Mouse (Mus musculus) MEL (cell line): ENCODE data around the gene Endog. TPM values are rescaled to one million over a fixed set of nuclear protein-coding genes. Genes with fewer than 3 reads are reported as not detected.

Experiments
- DNase-seq: peaks from one replicate; pipeline ENCODE4 v3.0.0; 2011; ENCODE audit warnings: low read depth, low spot score
- H3K27ac ChIP-seq: 2 replicates; pipeline ENCODE4 v1.5.1; 2012; ENCODE audit warnings: low read depth, mild to moderate bottlenecking, control low read depth, low read length, moderate library complexity; ENCODE audit not compliant: control insufficient read depth
- H3K27me3 ChIP-seq, 2 experiments: fragments of 150-350 bp in 1 of 2; sonication (generic) in 1 of 2; 2 replicates each; pipeline ENCODE4 v1.6.1; 2012; ENCODE audit warnings: low read length in 2 of 2, mild to moderate bottlenecking in 2 of 2, improper control_type of control experiment in 1 of 2, moderate library complexity in 1 of 2; ENCODE audit not compliant: insufficient read depth in 2 of 2, control insufficient read depth in 1 of 2
- H3K36me3 ChIP-seq, 2 experiments: 2 replicates each; pipeline ENCODE4 v1.6.1; 2012 to 2014; ENCODE audit warnings: low read length in 2 of 2, improper control_type of control experiment in 1 of 2, inconsistent platforms in 1 of 2, mild to moderate bottlenecking in 1 of 2; ENCODE audit not compliant: insufficient read depth in 2 of 2, control insufficient read depth in 1 of 2
- H3K4me1 ChIP-seq, 2 experiments: fragments of 150-350 bp in 1 of 2; sonication (generic) in 1 of 2; 2 replicates each; pipeline ENCODE4 v1.6.1; 2012; ENCODE audit warnings: low read length in 2 of 2, improper control_type of control experiment in 1 of 2, mild to moderate bottlenecking in 1 of 2; ENCODE audit not compliant: insufficient read depth in 2 of 2, control insufficient read depth in 1 of 2
- H3K4me3 ChIP-seq, 2 experiments: fragments of 150-350 bp in 1 of 2; sonication (generic) in 1 of 2; 2 replicates each; pipeline ENCODE4 v1.5.1; 2012; ENCODE audit warnings: low read depth in 2 of 2, low read length in 2 of 2, mild to moderate bottlenecking in 2 of 2, moderate library complexity in 2 of 2, control low read depth in 1 of 2, improper control_type of control experiment in 1 of 2; ENCODE audit not compliant: control insufficient read depth in 1 of 2, insufficient read depth in 1 of 2
- H3K79me2 ChIP-seq: 2 replicates; pipeline ENCODE4 v1.6.1; 2012; ENCODE audit warnings: mild to moderate bottlenecking, low read length, moderate library complexity; ENCODE audit not compliant: control insufficient read depth, poor library complexity, insufficient read depth
- H3K9ac ChIP-seq: 2 replicates; pipeline ENCODE4 v1.6.1; 2012; ENCODE audit warnings: low read depth, mild to moderate bottlenecking, control low read depth, low read length, moderate library complexity; ENCODE audit not compliant: control insufficient read depth, poor library complexity, severe bottlenecking
- H3K9me3 ChIP-seq: fragments of 150-350 bp; sonication (generic); replicated peaks from 2 replicates; pipeline ENCODE4 v1.6.1; 2012; ENCODE audit warnings: mild to moderate bottlenecking, low read length, improper control_type of control experiment, moderate library complexity; ENCODE audit not compliant: insufficient read depth
- CHD1 ChIP-seq: IDR thresholded peaks from 2 replicates; pipeline ENCODE4 v1.6.1; 2012; ENCODE audit warnings: low read depth, mild to moderate bottlenecking, inconsistent platforms, low read length, improper control_type of control experiment
- CHD2 ChIP-seq: IDR thresholded peaks from 2 replicates; pipeline ENCODE4 v1.6.1; 2011; ENCODE audit warnings: low read length, improper control_type of control experiment
- ETS1 ChIP-seq: IDR thresholded peaks from 2 replicates; pipeline ENCODE4 v1.6.1; 2012; ENCODE audit warnings: low read depth, mild to moderate bottlenecking, inconsistent platforms, low read length, improper control_type of control experiment, moderate library complexity
- GABPA ChIP-seq: IDR thresholded peaks from 2 replicates; pipeline ENCODE4 v1.6.1; 2012; ENCODE audit warnings: low read depth, mild to moderate bottlenecking, inconsistent platforms, low read length, improper control_type of control experiment, moderate library complexity
- HCFC1 ChIP-seq: IDR thresholded peaks from 2 replicates; pipeline ENCODE4 v1.6.1; 2012; ENCODE audit warnings: low read depth, mild to moderate bottlenecking, inconsistent platforms, low read length, improper control_type of control experiment, moderate library complexity
- JUND ChIP-seq: IDR thresholded peaks from 2 replicates; pipeline ENCODE4 v1.6.1; 2011; ENCODE audit warnings: low read depth, mild to moderate bottlenecking, improper control_type of control experiment, low read length
- KAT2A ChIP-seq: conservative IDR thresholded peaks from 2 replicates; pipeline ENCODE4 v1.6.1; 2012; ENCODE audit warnings: low read depth, low read length, improper control_type of control experiment, inconsistent platforms
- MAFK ChIP-seq: IDR thresholded peaks from 2 replicates; pipeline ENCODE4 v1.6.1; 2011; ENCODE audit warnings: low read depth, mild to moderate bottlenecking, low read length, improper control_type of control experiment, borderline replicate concordance
- MAX ChIP-seq: IDR thresholded peaks from 2 replicates; pipeline ENCODE4 v1.6.1; 2011; ENCODE audit warnings: low read length, improper control_type of control experiment
- MAZ ChIP-seq: IDR thresholded peaks from 2 replicates; pipeline ENCODE4 v1.6.1; 2012; ENCODE audit warnings: low read depth, mild to moderate bottlenecking, inconsistent platforms, low read length, improper control_type of control experiment
- MEF2A ChIP-seq: IDR thresholded peaks from 2 replicates; pipeline ENCODE4 v1.6.1; 2014; ENCODE audit warnings: low read depth, mild to moderate bottlenecking, inconsistent platforms, low read length, improper control_type of control experiment; ENCODE audit not compliant: poor library complexity, insufficient replicate concordance, severe bottlenecking; ENCODE audit errors: extremely low read depth
- MXI1 ChIP-seq: IDR thresholded peaks from 2 replicates; pipeline ENCODE4 v1.6.1; 2011; ENCODE audit warnings: mild to moderate bottlenecking, low read depth, low read length, improper control_type of control experiment
- MYB ChIP-seq: IDR thresholded peaks from 2 replicates; pipeline ENCODE4 v1.6.1; 2011; ENCODE audit warnings: mild to moderate bottlenecking, low read depth, low read length, improper control_type of control experiment
- MYC ChIP-seq: IDR thresholded peaks from 2 replicates; pipeline ENCODE4 v1.6.1; 2011; ENCODE audit warnings: low read depth, mild to moderate bottlenecking, low read length, improper control_type of control experiment, moderate library complexity
- NELFE ChIP-seq: IDR thresholded peaks from 2 replicates; pipeline ENCODE4 v1.6.1; 2011; ENCODE audit warnings: low read depth, low read length, improper control_type of control experiment
- POLR2AphosphoS5 ChIP-seq: IDR thresholded peaks from 2 replicates; pipeline ENCODE4 v1.6.1; 2012; ENCODE audit warnings: low read depth, borderline replicate concordance, mild to moderate bottlenecking, inconsistent platforms, low read length, moderate library complexity, mixed read lengths
- RCOR1 ChIP-seq: IDR thresholded peaks from 2 replicates; pipeline ENCODE4 v1.6.1; 2012; ENCODE audit warnings: low read depth, mild to moderate bottlenecking, inconsistent platforms, low read length, improper control_type of control experiment
- SMC3 ChIP-seq: IDR thresholded peaks from 2 replicates; pipeline ENCODE4 v1.6.1; 2011; ENCODE audit warnings: low read depth, low read length, improper control_type of control experiment
- TAL1 ChIP-seq: IDR thresholded peaks from 2 replicates; pipeline ENCODE4 v1.6.1; 2012; ENCODE audit warnings: mild to moderate bottlenecking, inconsistent platforms, low read length, moderate library complexity, mixed read lengths
- TBP ChIP-seq: IDR thresholded peaks from 2 replicates; pipeline ENCODE4 v1.8.0; 2011; ENCODE audit warnings: low read depth, low read length, improper control_type of control experiment
- TCF12 ChIP-seq: IDR thresholded peaks from 2 replicates; pipeline ENCODE4 v1.6.1; 2014; ENCODE audit warnings: low read depth, mild to moderate bottlenecking, inconsistent platforms, low read length, improper control_type of control experiment, moderate library complexity
- UBTF ChIP-seq: IDR thresholded peaks from 2 replicates; pipeline ENCODE4 v1.6.1; 2012; ENCODE audit warnings: low read depth, mild to moderate bottlenecking, inconsistent platforms, low read length, improper control_type of control experiment, moderate library complexity, borderline replicate concordance; ENCODE audit not compliant: insufficient read depth
- USF1 ChIP-seq: IDR thresholded peaks from 2 replicates; pipeline ENCODE4 v1.6.1; 2014; ENCODE audit warnings: low read depth, mild to moderate bottlenecking, inconsistent platforms, low read length, improper control_type of control experiment, moderate library complexity
- USF2 ChIP-seq, 2 experiments: IDR thresholded peaks; 2 replicates each; pipeline ENCODE4 v1.6.1; 2011 to 2012; ENCODE audit warnings: improper control_type of control experiment in 2 of 2, low read length in 2 of 2, borderline replicate concordance in 1 of 2, inconsistent platforms in 1 of 2, low read depth in 1 of 2, mild to moderate bottlenecking in 1 of 2; ENCODE audit not compliant: insufficient read depth in 1 of 2
- ZC3H11A ChIP-seq: IDR thresholded peaks from 2 replicates; pipeline ENCODE4 v1.6.1; 2012; ENCODE audit warnings: low read depth, mild to moderate bottlenecking, inconsistent platforms, low read length, improper control_type of control experiment
- ZKSCAN1 ChIP-seq: IDR thresholded peaks from 2 replicates; pipeline ENCODE4 v1.6.1; 2012; ENCODE audit warnings: low read depth, mild to moderate bottlenecking, inconsistent platforms, low read length, improper control_type of control experiment, moderate library complexity
- ZMIZ1 ChIP-seq: IDR thresholded peaks from 2 replicates; pipeline ENCODE4 v1.6.1; 2012; ENCODE audit warnings: low read depth, mild to moderate bottlenecking, inconsistent platforms, low read length, improper control_type of control experiment, moderate library complexity
- ZNF384 ChIP-seq: IDR thresholded peaks from 2 replicates; pipeline ENCODE4 v1.6.1; 2012; ENCODE audit warnings: low read depth, mild to moderate bottlenecking, inconsistent platforms, low read length, improper control_type of control experiment
- polyA plus RNA-seq, 2 experiments: library from polyadenylated mRNA; stranded (reverse) in 1 of 2; unstranded in 1 of 2; fragments of >175 nt in 1 of 2; fragments of >200 nt in 1 of 2; gene quantifications; 2 replicates each; pipeline versions ENCODE4 v1.2.1 to v1.2.4; 2012; ENCODE audit warnings: low replicate concordance in 2 of 2, low read depth in 1 of 2; ENCODE audit not compliant: insufficient read length in 2 of 2, insufficient read depth in 1 of 2, missing spikeins in 1 of 2
- total RNA-seq: library from RNA; depleted of rRNA; stranded (reverse); fragments of 300-350 nt; gene quantifications from 2 replicates; pipeline ENCODE4 v1.2.3, GENCODE M21; 2012

Endog gene
- total and polyA plus RNA-seq, 3 experiments = 19.4 to 27.2 TPM; not detected in 1

DNA sequence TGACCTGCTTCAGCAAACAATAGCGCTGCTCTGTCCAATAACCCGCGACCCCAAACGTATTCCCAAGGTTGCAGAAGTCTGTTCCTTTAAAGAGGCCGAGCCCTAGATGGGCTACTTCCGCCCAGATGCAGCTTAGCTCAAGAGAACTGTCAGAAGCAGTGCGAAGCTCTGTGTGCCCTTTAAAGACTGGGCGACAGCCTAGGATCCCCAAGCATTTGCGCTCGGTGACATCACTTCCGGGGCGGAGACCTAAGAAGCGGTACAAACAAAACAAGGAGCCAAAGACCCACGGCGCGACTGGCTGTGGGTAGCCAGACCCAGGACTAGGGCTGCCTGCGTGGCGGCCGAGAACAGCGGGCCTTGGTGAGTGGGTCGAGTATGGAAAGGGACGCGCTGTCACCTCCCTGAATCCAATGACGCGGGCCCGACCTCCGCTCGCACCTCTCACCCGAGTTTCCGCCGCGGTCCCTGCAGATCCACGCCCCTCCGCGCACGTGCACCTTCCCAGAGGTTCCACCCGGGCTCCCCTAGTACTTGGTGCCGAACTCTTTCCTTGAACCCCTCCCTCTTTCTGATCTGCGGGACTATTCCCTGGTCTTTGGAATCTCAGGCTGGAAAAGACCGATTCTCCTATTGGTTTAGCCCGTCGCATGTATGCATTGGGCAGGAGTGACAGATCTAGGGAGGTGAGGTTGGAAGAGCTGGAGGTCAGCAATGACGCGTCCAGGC is 34.5 kb downstream of the Endog start, which contains the start of gene Kyat1 (continued):
- TF ChIP-seq CHD1 (no peak), ZKSCAN1 (no peak), HCFC1 (peak; percentile 89), JUND (no peak), ZC3H11A (no peak), MXI1 (peak; percentile 97), TCF12 (no peak), UBTF (no peak), ZMIZ1 (0 out of 2 replicates have a peak, but pooled peaks have one; percentile 21), TAL1 (no peak), USF2 (IDR thresholded peaks at IDR 0.05; ENCODE audit: borderline replicate concordance in 1 of 2, insufficient read depth in 1 of 2, low read depth in 1 of 2, low read length in 2 of 2) (no peak), USF1 (peak; percentile 49), MAZ (no peak), TBP (peak; percentile 90), GABPA (no peak), MAFK (no peak), SMC3 (no peak), ZNF384 (no peak), NELFE (peak; percentile 16; the same call in 1 of the 2 replicates), KAT2A (no peak; the same call in 1 of the 2 replicates)

DNA sequence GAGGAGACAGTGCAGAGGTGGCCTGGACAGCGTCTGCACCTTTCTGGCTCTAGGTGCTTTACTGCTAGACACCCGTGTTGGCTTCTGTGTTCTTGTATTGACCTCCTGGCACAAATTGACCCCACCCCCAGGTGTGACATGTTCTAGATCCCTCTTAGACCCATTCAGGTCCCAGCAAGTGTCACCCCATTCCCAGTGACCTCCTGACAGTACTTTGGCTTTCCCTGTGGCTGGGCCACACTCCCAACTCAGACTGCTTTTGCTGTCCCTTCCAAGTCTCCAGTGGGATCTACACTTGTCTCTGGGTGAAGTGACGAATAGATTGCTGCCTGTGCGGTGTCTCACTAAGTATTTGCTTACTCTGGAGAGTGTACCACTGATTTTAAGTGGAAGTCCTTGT is 36.1 kb downstream of the Endog start:
- H3K9ac ChIP-seq = no peak overlapping the region
- H3K27ac ChIP-seq = no peak overlapping the region
- peaks cover 3 to 4% of the 10 kb centered on the region in 2 experiments; a peak in 1 of 4 replicates for H3K4me1 ChIP-seq
- H3K79me2 ChIP-seq = no peaks in the 10 kb centered on the region; the same call in 1 of the 2 replicates
- no peak overlapping the region for H3K4me3 ChIP-seq
- TF ChIP-seq SMC3 (no peak), ZNF384 (no peak), RCOR1 (no peak), JUND (no peak), ZC3H11A (no peak), MAX (no peak), POLR2AphosphoS5 (no peak), TAL1 (no peak), USF2 (IDR thresholded peaks at IDR 0.05; ENCODE audit: borderline replicate concordance in 1 of 2, insufficient read depth in 1 of 2, low read depth in 1 of 2, low read length in 2 of 2) (no peak), MYB (no peak), NELFE (no peak), HCFC1 (no peak), CHD1 (no peak), CHD2 (no peak), MEF2A (no peak), MXI1 (no peak), MYC (no peak), ETS1 (no peak), ZMIZ1 (no peak)
- TF ChIP-seq, all 39 proteins: peak for 0
- Histone ChIP-seq H3K27me3 (peaks cover 0 to 2% of the 10 kb centered on the region in 2 experiments; a peak in 1 of 4 replicates), H3K36me3 (no peaks in the 10 kb centered on the region), H3K9me3 (no peaks in the 10 kb centered on the region)
- no peak for DNase-seq
